Mouse (Mus musculus) adrenal gland, adult 18-20 months (tissue): Measurements from ENCODE around the gene Rnf150. TPM values are rescaled to one million over a fixed set of nuclear protein-coding genes. Genes with fewer than 3 reads are reported as not detected.

ENCODE experiments used
- DNase-seq, 2 experiments: peaks; one replicate each; pipeline ENCODE4 v3.0.0; 2021 to 2022; ENCODE audit warnings: low spot score in 2 of 2
- total RNA-seq, 2 experiments: library from RNA; stranded (reverse); gene quantifications; 1 replicate in 1 of 2; 2 replicates in 1 of 2; pipeline ENCODE4 v1.2.3; 2021

Gene Rnf150
- total RNA-seq, 2 experiments from 2014 or later = 14.8 to 16.3 TPM

- DNase-seq = no peak
Observed at GRCm38 (mm10) chr8:82887234-82887633, 24.1 kb downstream of the Rnf150 start.

GRCm38 (mm10) chr8:82889062-82889720 lies 26.0 kb downstream of the Rnf150 start:
- no peak for DNase-seq

- no peak for DNase-seq
Observed at GRCm38 (mm10) chr8:82895091-82895490, 31.9 kb downstream of the Rnf150 start.

GRCm38 (mm10) chr8:82896796-82897195 lies 33.6 kb downstream of the Rnf150 start:
- no peak for DNase-seq

GRCm38 (mm10) chr8:82897628-82898458 lies 34.7 kb downstream of the Rnf150 start:
- no peak for DNase-seq

- no peak for DNase-seq
Observed at GRCm38 (mm10) chr8:82898459-82898841, 35.3 kb downstream of the Rnf150 start.

GRCm38 (mm10) chr8:82900958-82901357 lies 37.8 kb downstream of the Rnf150 start:
- DNase-seq = no peak

- DNase-seq = no peak
Observed at GRCm38 (mm10) chr8:82901549-82902138, 38.5 kb downstream of the Rnf150 start.

GRCm38 (mm10) chr8:82903497-82903896 lies 40.3 kb downstream of the Rnf150 start:
- DNase-seq = no peak

- no peak for DNase-seq
Observed at GRCm38 (mm10) chr8:82907271-82907670, 44.1 kb downstream of the Rnf150 start.

GRCm38 (mm10) chr8:82911436-82911835 lies 48.3 kb downstream of the Rnf150 start:
- no peak for DNase-seq

GRCm38 (mm10) chr8:82912282-82912681 lies 49.1 kb downstream of the Rnf150 start:
- no peak for DNase-seq

GRCm38 (mm10) chr8:82914543-82914942 lies 51.4 kb downstream of the Rnf150 start:
- DNase-seq = no peak

GRCm38 (mm10) chr8:82916851-82917539 lies 53.8 kb downstream of the Rnf150 start:
- no peak for DNase-seq

- no peak for DNase-seq
Observed at GRCm38 (mm10) chr8:82917540-82918316, 54.6 kb downstream of the Rnf150 start.

GRCm38 (mm10) chr8:82919676-82920075 lies 56.5 kb downstream of the Rnf150 start:
- DNase-seq = no peak

- DNase-seq = no peak
Observed at GRCm38 (mm10) chr8:82920124-82920523, 57.0 kb downstream of the Rnf150 start.

- DNase-seq = no peak
Observed at GRCm38 (mm10) chr8:82925286-82925685, 62.1 kb downstream of the Rnf150 start.

- no peak for DNase-seq
Observed at GRCm38 (mm10) chr8:82926518-82926917, 63.4 kb downstream of the Rnf150 start.

- no peak for DNase-seq
Observed at GRCm38 (mm10) chr8:82931554-82931953, 68.4 kb downstream of the Rnf150 start.

- DNase-seq = no peak
Observed at GRCm38 (mm10) chr8:82936162-82936561, 73.0 kb downstream of the Rnf150 start.
